Mouse (Mus musculus) forebrain, embryonic 10.5 days (tissue): ENCODE measurements at regions not wholly inside any gene's neighbourhood (a gene's known extent, or its start where the extent isn't known, plus 50 kb on each side); places are given as distances from the start of the nearest gene placed in this dataset.

Experiments used
- DNase-seq: peaks from one replicate; pipeline ENCODE4 v3.0.0-alpha.2; 2017; ENCODE audit warnings: low spot score; ENCODE audit errors: extremely low spot score
- H3K27ac ChIP-seq: fragments of 300-500 bp; sonication (generic); 2 replicates; pipeline ENCODE4 v1.5.1; 2016; ENCODE audit warnings: mild to moderate bottlenecking
- H3K27me3 ChIP-seq: fragments of 300-500 bp; sonication (generic); 2 replicates; pipeline ENCODE4 v1.6.1; 2016; ENCODE audit warnings: mild to moderate bottlenecking; ENCODE audit not compliant: poor library complexity, severe bottlenecking
- H3K36me3 ChIP-seq: fragments of 300-500 bp; sonication (generic); replicated peaks from 2 replicates; pipeline ENCODE4 v1.6.1; 2016; ENCODE audit warnings: mild to moderate bottlenecking, moderate library complexity
- H3K4me1 ChIP-seq: fragments of 300-500 bp; sonication (generic); 2 replicates; pipeline ENCODE4 v1.6.1; 2016
- H3K4me3 ChIP-seq: fragments of 300-500 bp; sonication (generic); 2 replicates; pipeline ENCODE4 v1.5.1; 2016; ENCODE audit warnings: mild to moderate bottlenecking, moderate library complexity
- H3K9me3 ChIP-seq: fragments of 300-500 bp; sonication (generic); 2 replicates; pipeline ENCODE4 v1.6.1; 2016; ENCODE audit warnings: mild to moderate bottlenecking, moderate library complexity
- WGBS: fragments of 180-500 bp; shearing (Covaris S2); methylation state at CpG from one replicate; pipeline ENCODE4 v1.1.7; 2016; 5-methylcytosine and 5-hydroxymethylcytosine counted together

GRCm38 (mm10) chr2:56460625-56461590 lies 662.9 kb downstream of the Nr4a2 start:
- DNase-seq = no peak
- Histone ChIP-seq H3K9me3 (no peaks in the 10 kb centered on the region), H3K27ac (no peak overlapping the region), H3K4me1 (peaks cover 20% of the 10 kb centered on the region), H3K36me3 (no peaks in the 10 kb centered on the region), H3K27me3 (peaks cover 6% of the 10 kb centered on the region; the same call in 1 of the 2 replicates), H3K4me3 (no peak overlapping the region)
- WGBS = 71% methylated on average over 2 of the region's 2 CpGs

GRCm38 (mm10) chr2:56459430-56459829 lies 664.4 kb downstream of the Nr4a2 start:
- Histone ChIP-seq H3K27me3 (peaks cover 9% of the 10 kb centered on the region; the same call in 1 of the 2 replicates), H3K9me3 (no peaks in the 10 kb centered on the region), H3K4me1 (peaks cover 28% of the 10 kb centered on the region), H3K27ac (no peak overlapping the region), H3K4me3 (no peak overlapping the region), H3K36me3 (no peaks in the 10 kb centered on the region)
- no peak for DNase-seq
- WGBS = 79% methylated on average over 5 of the region's 5 CpGs

GRCm38 (mm10) chr2:56457594-56457993 lies 666.2 kb downstream of the Nr4a2 start:
- H3K27me3 ChIP-seq = peaks cover 9% of the 10 kb centered on the region; the same call in 1 of the 2 replicates
- H3K4me1 ChIP-seq = peaks cover 29% of the 10 kb centered on the region
- DNase-seq = no peak
- WGBS = 6% methylated on average over 1 of the region's 1 CpGs
- no peak overlapping the region for H3K27ac ChIP-seq
- H3K4me3 ChIP-seq = no peak overlapping the region
- no peaks in the 10 kb centered on the region for H3K36me3 ChIP-seq
- no peaks in the 10 kb centered on the region for H3K9me3 ChIP-seq

GRCm38 (mm10) chr2:56455856-56456395 lies 667.9 kb downstream of the Nr4a2 start:
- Histone ChIP-seq H3K9me3 (no peaks in the 10 kb centered on the region), H3K36me3 (no peaks in the 10 kb centered on the region), H3K4me3 (no peak overlapping the region), H3K27ac (no peak overlapping the region), H3K27me3 (peaks cover 9% of the 10 kb centered on the region; the same call in 1 of the 2 replicates), H3K4me1 (peaks cover 29% of the 10 kb centered on the region)
- no peak for DNase-seq
- WGBS = 72% methylated on average over 10 of the region's 10 CpGs

GRCm38 (mm10) chr2:56454611-56455066 lies 669.2 kb downstream of the Nr4a2 start:
- no peak overlapping the region for H3K27ac ChIP-seq
- no peak for DNase-seq
- H3K36me3 ChIP-seq = no peaks in the 10 kb centered on the region
- H3K27me3 ChIP-seq = peaks cover 9% of the 10 kb centered on the region; the same call in 1 of the 2 replicates
- H3K9me3 ChIP-seq = no peaks in the 10 kb centered on the region
- H3K4me1 ChIP-seq = peaks cover 29% of the 10 kb centered on the region
- H3K4me3 ChIP-seq = peak overlapping the region; percentile 40
- 13% methylated on average over 11 of the region's 11 CpGs for WGBS

- WGBS = 82% methylated on average over 10 of the region's 10 CpGs
- Histone ChIP-seq H3K9me3 (no peaks in the 10 kb centered on the region), H3K36me3 (no peaks in the 10 kb centered on the region), H3K4me1 (no peaks in the 10 kb centered on the region), H3K4me3 (no peak overlapping the region), H3K27ac (no peak overlapping the region), H3K27me3 (no peaks in the 10 kb centered on the region)
- no peak for DNase-seq
Measured at GRCm38 (mm10) chr2:56440916-56441315, 682.9 kb downstream of the Nr4a2 start.
